Mouse (Mus musculus): ENCODE data around the gene Cpn2.

DNA sequence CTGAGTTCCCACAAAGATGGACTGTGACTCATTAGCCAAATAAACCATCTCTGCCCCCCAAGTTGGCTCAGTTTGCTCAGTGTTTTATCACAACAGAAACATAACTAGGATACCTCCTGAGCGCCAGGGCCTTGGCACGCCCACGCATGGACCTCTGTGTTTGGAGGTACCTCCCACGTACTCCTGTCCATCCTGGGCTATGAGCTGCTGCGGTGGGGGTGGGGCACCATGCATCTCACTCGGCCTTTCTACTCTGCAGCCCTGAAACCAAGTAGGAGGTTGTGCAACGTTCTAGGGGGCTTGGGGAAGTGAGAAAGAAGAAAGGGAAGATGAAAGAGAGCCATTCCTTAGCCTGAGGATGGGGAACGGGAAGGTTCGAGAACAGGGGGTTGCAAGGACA, 9.6 kb downstream of the Cpn2 start:
- TF ChIP-seq CTCF (IDR thresholded peaks at IDR 0.05; ENCODE audit: low read depth) (no peak), EP300 (IDR thresholded peaks at IDR 0.05; ENCODE audit: low read depth) (no peak)
